Mouse (Mus musculus): ENCODE measurements at regions not wholly inside any gene's neighbourhood (a gene's known extent, or its start where the extent isn't known, plus 50 kb on each side); places are given as distances from the start of the nearest gene placed in this dataset.

DNA sequence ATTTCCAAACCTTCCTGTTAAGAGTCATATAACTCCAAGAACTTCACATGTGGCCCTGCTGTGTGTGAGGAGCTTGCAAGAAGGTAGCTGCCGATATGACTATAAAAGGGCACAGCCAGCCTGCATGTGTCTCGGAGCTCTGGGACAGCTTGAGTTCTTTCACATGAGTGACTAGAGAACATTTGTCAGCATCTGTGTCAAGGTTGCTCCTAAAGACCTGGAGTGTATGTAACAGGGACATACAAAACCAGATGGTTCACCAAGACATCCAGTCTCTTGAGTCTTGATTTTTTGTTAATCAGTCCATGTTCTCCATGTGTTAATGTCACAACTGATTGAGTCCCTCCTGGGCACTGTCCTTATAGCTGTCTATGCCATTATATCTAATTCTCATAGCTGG, 126.2 kb upstream of the Pcsk2 start:
- no peak for DNase-seq (ENCODE audit: low spot score)

DNA sequence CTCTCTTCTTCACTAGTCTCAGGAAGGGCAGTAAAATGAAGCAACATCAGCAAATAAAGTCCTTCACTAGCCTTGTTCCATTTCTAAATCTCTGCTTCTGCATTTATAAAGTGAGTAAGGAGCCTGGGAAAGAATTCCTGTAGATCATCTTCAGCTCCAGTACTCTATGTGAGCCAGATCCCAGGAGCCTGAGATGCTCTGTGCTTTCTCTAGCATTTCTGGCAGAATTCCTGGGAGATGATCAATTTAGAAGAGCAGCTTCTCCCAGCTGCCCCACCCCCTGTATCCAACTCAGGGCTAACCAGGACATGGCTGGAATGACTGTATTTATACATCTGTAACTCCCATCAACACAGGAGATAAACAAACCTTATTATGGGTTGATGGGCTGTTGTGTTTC, 95.3 kb upstream of the Pcsk2 start:
- no peak for DNase-seq (ENCODE audit: low spot score)

DNA sequence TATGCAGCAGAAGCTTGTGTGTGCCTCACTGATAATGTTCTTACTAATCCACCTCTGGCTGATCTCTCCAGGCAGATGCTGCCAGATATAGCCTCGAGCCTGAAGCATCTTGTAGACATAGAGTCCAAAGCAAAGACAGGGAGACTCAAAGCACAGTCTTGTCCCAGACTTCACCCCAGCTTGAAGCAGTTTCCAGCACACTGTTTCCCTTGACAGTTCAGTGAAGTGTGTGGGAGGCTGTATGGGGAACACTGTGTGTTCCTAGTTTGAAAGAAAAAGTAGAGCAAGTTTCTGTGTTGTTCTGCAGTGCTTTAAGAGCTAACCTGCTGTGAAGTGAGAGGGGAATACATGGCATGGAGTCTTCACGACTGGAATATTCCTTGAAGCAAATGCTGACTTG, 94.7 kb upstream of the Pcsk2 start:
- DNase-seq (ENCODE audit: low spot score), result no peak

DNA sequence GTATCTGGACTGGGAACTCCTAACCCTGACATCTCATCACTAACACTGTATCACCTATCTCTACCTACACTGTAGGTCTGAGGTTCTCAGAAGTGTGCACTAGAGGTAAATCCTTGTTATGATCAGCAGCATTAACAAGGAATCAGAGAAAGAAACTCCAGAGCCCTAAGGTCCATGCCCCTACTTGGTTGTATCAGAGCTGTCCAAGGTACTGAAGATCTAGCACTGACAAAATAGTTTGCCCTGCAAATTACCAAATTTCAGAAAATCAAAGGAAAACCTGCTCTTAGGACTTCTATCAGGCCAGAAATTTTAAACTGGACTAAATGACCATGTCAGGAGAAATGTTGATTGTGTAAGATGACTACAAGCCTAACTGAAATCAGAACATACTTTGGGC, 94.3 kb upstream of the Pcsk2 start:
- peak; percentile 56 for DNase-seq (ENCODE audit: low spot score)

DNA sequence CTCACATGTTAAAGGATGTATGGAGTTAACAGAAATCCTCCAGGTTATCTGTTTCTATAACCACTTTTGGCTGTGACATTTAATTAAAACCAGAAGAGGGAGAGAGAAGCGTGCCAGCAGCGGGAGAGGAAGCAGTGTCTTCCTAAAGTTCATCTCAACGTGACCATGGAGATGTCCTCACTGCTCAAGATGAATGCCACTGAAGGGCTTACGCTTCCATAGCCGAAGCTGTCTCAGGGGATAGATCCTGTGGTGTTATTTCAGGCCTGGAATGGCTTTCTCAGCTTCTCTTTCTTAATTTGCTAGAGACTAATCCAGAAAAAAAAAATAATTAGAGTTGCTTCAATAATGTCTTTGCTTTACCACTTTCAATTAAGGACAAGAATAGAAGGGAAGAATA, 78.0 kb upstream of the Pcsk2 start:
- DNase-seq (ENCODE audit: low spot score), result no peak

DNA sequence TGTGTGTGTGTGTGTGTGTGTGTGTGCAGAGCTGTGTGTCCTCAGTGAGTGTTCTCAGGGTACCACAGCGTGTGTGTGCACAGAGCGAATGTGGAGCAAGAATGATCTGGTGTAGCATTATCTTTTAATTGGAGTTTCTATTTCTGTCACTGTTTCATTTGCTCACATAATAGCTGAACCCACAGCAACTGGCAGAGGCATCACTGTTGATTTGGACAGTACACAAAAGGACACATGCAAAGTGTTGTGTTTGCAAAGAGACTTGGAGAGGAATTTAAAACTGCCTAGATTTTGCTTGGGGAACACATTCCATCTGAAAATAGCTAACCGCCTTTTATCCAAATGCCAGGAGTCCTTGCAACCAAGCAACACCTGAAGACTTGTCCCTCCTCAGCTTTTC, 74.6 kb upstream of the Pcsk2 start:
- no peak for DNase-seq (ENCODE audit: low spot score)

DNA sequence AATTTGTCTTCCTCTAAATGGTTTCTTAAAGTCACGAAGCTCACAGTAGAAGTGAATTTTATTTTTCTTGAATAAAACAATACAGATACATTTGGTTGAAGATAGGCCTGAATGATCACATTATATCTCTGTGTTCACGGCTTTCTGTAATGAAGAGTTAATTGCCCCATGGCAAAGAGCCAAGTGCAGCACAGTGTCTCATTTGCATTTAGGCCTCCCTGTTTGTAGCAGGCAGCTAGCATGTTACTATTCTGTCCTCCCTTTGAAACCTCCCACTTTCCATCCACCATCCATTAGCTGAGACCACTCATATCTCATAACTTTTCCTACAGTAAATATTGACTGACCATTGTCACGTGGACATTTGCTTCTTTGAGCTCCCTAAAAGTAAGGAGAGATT, 55.1 kb upstream of the Pcsk2 start:
- no peak for DNase-seq (ENCODE audit: low spot score)
